Mouse (Mus musculus) cortical plate, adult 2 months (tissue): ENCODE data around the gene Csrp3. TPM values are rescaled to one million over a fixed set of nuclear protein-coding genes. Genes with fewer than 3 reads are reported as not detected.

ENCODE experiments used
- H3K27ac ChIP-seq: fragments of 200-500 bp; 2 replicates; pipeline ENCODE4 v1.5.1; 2012; ENCODE audit warnings: low read length, control low read depth, inconsistent platforms; ENCODE audit not compliant: insufficient read depth
- H3K4me1 ChIP-seq: fragments of 200-500 bp; 2 replicates; pipeline ENCODE4 v1.6.1; 2011; ENCODE audit warnings: low read length; ENCODE audit not compliant: control insufficient read depth, insufficient read depth
- H3K4me3 ChIP-seq: fragments of 200-500 bp; 2 replicates; pipeline ENCODE4 v1.5.1; 2011; ENCODE audit warnings: mild to moderate bottlenecking, low read length, control low read depth; ENCODE audit not compliant: insufficient read depth
- CTCF ChIP-seq: fragments of 200-500 bp; IDR thresholded peaks from 2 replicates; pipeline ENCODE4 v1.5.1; 2011; ENCODE audit warnings: mild to moderate bottlenecking, control low read depth, low read length; ENCODE audit not compliant: insufficient read depth; ENCODE audit errors: extremely low read depth
- POLR2A ChIP-seq: fragments of 200-500 bp; IDR thresholded peaks from 2 replicates; pipeline ENCODE4 v1.6.1; 2011; ENCODE audit warnings: mild to moderate bottlenecking, low read length, control low read depth; ENCODE audit not compliant: insufficient read depth; ENCODE audit errors: extremely low read depth
- polyA plus RNA-seq: library from polyadenylated mRNA; depleted of rRNA; stranded (reverse); fragments of >200 nt; gene quantifications from 2 replicates; pipeline ENCODE4 v1.2.3, GENCODE M21; 2012

Csrp3 gene
- polyA plus RNA-seq, 1 experiment, result not detected

GRCm38 (mm10) chr7:48813594-48813993, 34.2 kb downstream of the Csrp3 start:
- Histone ChIP-seq H3K27ac (no peak overlapping the region), H3K4me3 (no peak overlapping the region), H3K4me1 (peaks cover 2% of the 10 kb centered on the region; the same call in 1 of the 2 replicates)
- TF ChIP-seq CTCF (no peak), POLR2A (no peak)

GRCm38 (mm10) chr7:48812358-48812757, 35.5 kb downstream of the Csrp3 start:
- H3K27ac ChIP-seq, result no peak overlapping the region
- peaks cover 2% of the 10 kb centered on the region; the same call in 1 of the 2 replicates for H3K4me1 ChIP-seq
- TF ChIP-seq POLR2A (no peak), CTCF (no peak)

GRCm38 (mm10) chr7:48810652-48811051, 37.2 kb downstream of the Csrp3 start:
- no peaks in the 10 kb centered on the region for H3K4me1 ChIP-seq
- TF ChIP-seq CTCF, result no peak
- TF ChIP-seq POLR2A, result no peak
- no peak overlapping the region for H3K27ac ChIP-seq
- H3K4me3 ChIP-seq, result no peak overlapping the region

More at GRCm38 (mm10) chr7:48812358-48812757, 35.5 kb downstream of the Csrp3 start:
- H3K4me3 ChIP-seq, result no peak overlapping the region

- Histone ChIP-seq H3K4me3 (no peak overlapping the region), H3K27ac (no peak overlapping the region), H3K4me1 (no peaks in the 10 kb centered on the region)
- TF ChIP-seq POLR2A (no peak), CTCF (no peak)
Observed at GRCm38 (mm10) chr7:48806587-48806986, 41.2 kb downstream of the Csrp3 start.

GRCm38 (mm10) chr7:48803381-48803780, 44.5 kb downstream of the Csrp3 start:
- TF ChIP-seq CTCF, result no peak
- TF ChIP-seq POLR2A, result no peak
- no peak overlapping the region for H3K27ac ChIP-seq
- no peak overlapping the region for H3K4me3 ChIP-seq
- no peaks in the 10 kb centered on the region for H3K4me1 ChIP-seq

- Histone ChIP-seq H3K4me3 (no peak overlapping the region), H3K4me1 (peaks cover under 1% of the 10 kb centered on the region; the same call in 1 of the 2 replicates), H3K27ac (no peak overlapping the region)
- TF ChIP-seq POLR2A (no peak), CTCF (no peak)
Observed at GRCm38 (mm10) chr7:48795130-48795529, 52.7 kb downstream of the Csrp3 start.

- Histone ChIP-seq H3K4me1 (peaks cover 2% of the 10 kb centered on the region; the same call in 1 of the 2 replicates), H3K4me3 (no peak overlapping the region), H3K27ac (no peak overlapping the region)
- TF ChIP-seq POLR2A, result no peak
- TF ChIP-seq CTCF, result no peak
Observed at GRCm38 (mm10) chr7:48791412-48791811, 56.4 kb downstream of the Csrp3 start.

- peaks cover 2% of the 10 kb centered on the region; the same call in 1 of the 2 replicates for H3K4me1 ChIP-seq
- TF ChIP-seq CTCF (no peak), POLR2A (no peak)
- peak overlapping the region; percentile 83; the same call in 1 of the 2 replicates for H3K4me3 ChIP-seq
- no peak overlapping the region for H3K27ac ChIP-seq
Observed at GRCm38 (mm10) chr7:48790117-48790516, 57.7 kb downstream of the Csrp3 start.

- Histone ChIP-seq H3K27ac (peak within 1 kb of the TSS; percentile 76), H3K4me3 (peak within 1 kb of the TSS; percentile 83), H3K4me1 (peaks cover 2% of the 10 kb centered on the region; the same call in 1 of the 2 replicates)
- TF ChIP-seq POLR2A (peak; percentile 50; the same call in 1 of the 2 replicates), CTCF (no peak)
Observed at GRCm38 (mm10) chr7:48788851-48789572, 58.8 kb downstream of the Csrp3 start, which contains the start of gene Zdhhc13. Gene Zdhhc13, plus strand, starts transcription at chr7:48789003.

- no peak for TF ChIP-seq CTCF
- TF ChIP-seq POLR2A, result no peak
- H3K4me3 ChIP-seq, result peak overlapping the region; percentile 83; the same call in 1 of the 2 replicates
- no peak overlapping the region for H3K27ac ChIP-seq
- peaks cover 2% of the 10 kb centered on the region; the same call in 1 of the 2 replicates for H3K4me1 ChIP-seq
Observed at GRCm38 (mm10) chr7:48788348-48788747, 59.5 kb downstream of the Csrp3 start.
